Comparison of ENCODE assay signal across 2 mouse cellular contexts in genomic region chr8:119853521-119853920, GRCm38 (mm10).
TF ChIP-seq lines count a peak whose summit lies in the region.

No protein-coding gene starts in this region.

TF ChIP-seq in C2C12, 6 proteins besides CTCF, POLR2A, EP300 and RAD21:
- TF ChIP-seq CEBPB (IDR thresholded peaks at IDR 0.05; ENCODE audit: low read depth) (no peak), USF1 (IDR thresholded peaks at IDR 0.05; ENCODE audit: low read depth) (peak; percentile 21)

TF ChIP-seq in MEL, 35 proteins besides CTCF, POLR2A, EP300 and RAD21:
- TF ChIP-seq POLR2AphosphoS2 (IDR thresholded peaks at IDR 0.05; ENCODE audit: low read length) (no peak), GATA1 (IDR thresholded peaks at IDR 0.05; ENCODE audit: low read depth, low read length) (peak; percentile 55), MAX (IDR thresholded peaks at IDR 0.05; ENCODE audit: low read length) (peak; percentile 81), MXI1 (IDR thresholded peaks at IDR 0.05; ENCODE audit: low read depth, low read length) (no peak), ELF1 (IDR thresholded peaks at IDR 0.05; ENCODE audit: low read depth, low read length) (no peak), KAT2A (conservative IDR thresholded peaks at IDR 0.05; ENCODE audit: low read depth, low read length) (no peak), NELFE (IDR thresholded peaks at IDR 0.05; ENCODE audit: low read depth, low read length) (0 out of 2 replicates have a peak, but pooled peaks have one; percentile 26), USF2 (IDR thresholded peaks at IDR 0.05; ENCODE audit: borderline replicate concordance in 1 of 2, insufficient read depth in 1 of 2, low read depth in 1 of 2, low read length in 2 of 2) (peak; percentile 72 to 89), SMC3 (IDR thresholded peaks at IDR 0.05; ENCODE audit: low read depth, low read length) (no peak), NRF1 (IDR thresholded peaks at IDR 0.05; ENCODE audit: insufficient read depth, low read depth, low read length, poor library complexity, severe bottlenecking) (no peak), USF1 (IDR thresholded peaks at IDR 0.05; ENCODE audit: low read depth, low read length) (peak; percentile 98), TBP (IDR thresholded peaks at IDR 0.05; ENCODE audit: low read depth, low read length) (peak; percentile 56)
